Mouse (Mus musculus) midbrain, embryonic 13.5 days (tissue): Measurements from ENCODE around the gene Hspa1b. TPM values are rescaled to one million over a fixed set of nuclear protein-coding genes. Genes with fewer than 3 reads are reported as not detected.

Experiments
- ATAC-seq: fragments of 200-750 bp; cut with Nextera tagmentation; 2 replicates; pipeline ENCODE4 v1.8.0; 2017; ENCODE audit warnings: mild to moderate bottlenecking, moderate TSS enrichment, moderate library complexity
- H3K27ac ChIP-seq: fragments of 300-500 bp; sonication (generic); 2 replicates; pipeline ENCODE4 v1.5.1; 2015; ENCODE audit warnings: inconsistent platforms, mild to moderate bottlenecking, moderate library complexity
- H3K27me3 ChIP-seq: fragments of 300-500 bp; sonication (generic); 2 replicates; pipeline ENCODE4 v1.6.1; 2015; ENCODE audit warnings: mild to moderate bottlenecking, inconsistent platforms
- H3K36me3 ChIP-seq: fragments of 300-500 bp; sonication (generic); 2 replicates; pipeline ENCODE4 v1.6.1; 2015; ENCODE audit warnings: mild to moderate bottlenecking, inconsistent platforms
- H3K4me1 ChIP-seq: fragments of 300-500 bp; sonication (generic); replicated peaks from 2 replicates; pipeline ENCODE4 v1.6.1; 2015; ENCODE audit warnings: inconsistent platforms
- H3K4me2 ChIP-seq: fragments of 300-500 bp; sonication (generic); replicated peaks from 2 replicates; pipeline ENCODE4 v1.6.1; 2015; ENCODE audit warnings: moderate library complexity, mild to moderate bottlenecking, inconsistent platforms
- H3K4me3 ChIP-seq: fragments of 300-500 bp; sonication (generic); replicated peaks from 2 replicates; pipeline ENCODE4 v1.5.1; 2015; ENCODE audit warnings: mild to moderate bottlenecking, inconsistent platforms
- H3K9ac ChIP-seq: fragments of 300-500 bp; sonication (generic); replicated peaks from 2 replicates; pipeline ENCODE4 v1.6.1; 2015; ENCODE audit warnings: mild to moderate bottlenecking, inconsistent platforms
- H3K9me3 ChIP-seq: fragments of 300-500 bp; sonication (generic); 2 replicates; pipeline ENCODE4 v1.6.1; 2016; ENCODE audit warnings: mild to moderate bottlenecking, inconsistent platforms
- WGBS: fragments of 180-500 bp; shearing (Covaris S2); methylation state at CpG from one replicate; pipeline ENCODE4 v1.1.7; 2015; 5-methylcytosine and 5-hydroxymethylcytosine counted together
- polyA plus RNA-seq: library from polyadenylated mRNA; unstranded; fragments of >200 nt; fragmentation: Nextera tagmentation; extraction: Ambion mirVana; gene quantifications from 2 replicates; pipeline ENCODE4 v1.2.1, GENCODE M21; 2015

Hspa1b gene
- polyA plus RNA-seq, 1 experiment from 2014 or later: 0.11 TPM

DNA sequence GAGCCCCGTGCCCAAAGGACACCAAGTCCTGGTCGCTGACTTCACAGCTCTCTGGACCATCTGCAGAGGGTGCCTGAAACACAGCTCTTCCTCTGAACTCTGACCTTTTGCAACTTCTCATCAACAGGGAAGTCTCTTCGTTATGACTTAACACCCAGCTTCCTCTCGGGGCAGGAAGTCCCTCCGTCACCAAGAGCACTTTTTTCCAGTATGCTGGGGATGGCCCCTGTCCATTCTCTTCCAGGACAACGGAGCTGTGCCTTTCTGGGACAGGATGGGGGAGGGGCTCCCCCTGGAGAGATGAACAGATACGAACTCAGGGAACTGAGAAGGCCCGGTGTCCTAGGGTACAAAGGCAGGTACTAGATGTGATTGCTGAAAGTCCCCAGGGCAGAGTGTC lies 24.2 kb downstream of the Hspa1b start:
- Histone ChIP-seq H3K27me3 (no peaks in the 10 kb centered on the region), H3K4me3 (no peak overlapping the region), H3K4me1 (peaks cover 13% of the 10 kb centered on the region), H3K36me3 (peaks cover 21% of the 10 kb centered on the region), H3K4me2 (no peak overlapping the region), H3K27ac (no peak overlapping the region), H3K9me3 (no peaks in the 10 kb centered on the region), H3K9ac (no peak overlapping the region)
- no peak for ATAC-seq
- WGBS: 62% methylated on average over 8 of the region's 8 CpGs

DNA sequence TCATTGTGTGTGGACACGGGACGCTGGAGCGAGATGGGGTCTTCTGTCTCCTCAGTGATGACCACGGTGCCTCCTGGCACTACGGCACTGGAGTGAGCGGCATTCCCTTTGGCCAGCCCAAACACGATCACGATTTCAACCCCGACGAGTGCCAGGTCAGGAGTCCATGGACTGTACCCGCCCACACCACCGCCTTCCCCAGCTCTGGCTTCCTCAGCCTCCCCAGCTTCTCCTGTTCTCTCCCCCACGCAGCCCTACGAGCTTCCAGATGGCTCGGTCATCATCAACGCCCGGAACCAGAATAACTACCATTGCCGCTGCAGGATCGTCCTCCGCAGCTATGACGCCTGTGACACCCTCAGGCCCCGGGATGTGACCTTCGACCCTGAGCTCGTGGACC lies 25.0 kb downstream of the Hspa1b start:
- ATAC-seq: no peak
- Histone ChIP-seq H3K27ac (no peak overlapping the region), H3K36me3 (peaks cover 21% of the 10 kb centered on the region), H3K9ac (no peak overlapping the region), H3K27me3 (no peaks in the 10 kb centered on the region), H3K4me1 (peaks cover 13% of the 10 kb centered on the region), H3K4me2 (no peak overlapping the region), H3K4me3 (no peak overlapping the region), H3K9me3 (no peaks in the 10 kb centered on the region)
- WGBS: 68% methylated on average over 24 of the region's 24 CpGs

DNA sequence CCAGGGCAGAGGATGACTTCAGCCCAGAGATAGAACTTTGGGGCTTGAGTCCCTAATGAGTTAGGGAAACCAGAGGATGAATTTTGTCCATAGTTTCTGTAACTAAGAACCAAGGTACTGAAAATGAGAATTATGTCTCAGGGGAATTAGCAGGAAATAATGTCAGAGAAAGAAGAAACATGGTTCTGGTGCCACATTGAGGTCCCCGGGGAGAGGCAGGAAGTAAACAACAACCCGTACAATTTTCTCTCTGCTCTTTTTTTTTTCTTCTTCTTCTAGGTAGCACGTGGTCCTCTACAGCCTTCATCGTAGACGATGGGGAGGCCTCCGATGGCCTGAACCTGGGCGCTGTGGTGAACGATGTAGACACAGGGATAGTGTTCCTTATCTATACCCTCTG lies 26.8 kb downstream of the Hspa1b start:
- WGBS: 93% methylated on average over 8 of the region's 8 CpGs
- Histone ChIP-seq H3K9ac (peak overlapping the region; percentile 81), H3K36me3 (peaks cover 18% of the 10 kb centered on the region), H3K4me1 (peaks cover 13% of the 10 kb centered on the region), H3K27me3 (no peaks in the 10 kb centered on the region), H3K4me3 (peak overlapping the region; percentile 63), H3K27ac (no peak overlapping the region), H3K9me3 (no peaks in the 10 kb centered on the region), H3K4me2 (peak overlapping the region; percentile 94)
- ATAC-seq: no peak

DNA sequence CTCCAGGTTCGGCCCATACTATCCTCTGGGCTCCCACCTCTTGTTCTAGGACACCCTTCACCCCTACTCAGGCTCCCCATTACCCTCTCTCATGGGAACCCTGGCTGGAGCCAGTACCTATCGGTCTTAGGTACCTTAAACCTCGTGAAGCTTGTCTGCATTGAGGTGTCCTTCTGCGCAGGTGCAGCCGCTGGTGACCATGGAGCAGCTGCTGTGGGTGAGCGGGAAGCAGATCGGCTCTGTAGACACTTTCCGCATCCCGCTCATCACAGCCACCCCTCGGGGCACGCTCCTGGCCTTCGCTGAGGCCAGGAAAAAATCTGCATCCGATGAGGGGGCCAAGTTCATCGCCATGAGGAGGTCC lies 27.3 kb downstream of the Hspa1b start:
- Histone ChIP-seq H3K9me3 (no peaks in the 10 kb centered on the region), H3K9ac (peak overlapping the region; percentile 81), H3K27ac (peak overlapping the region; percentile 52), H3K4me2 (peak overlapping the region; percentile 94), H3K36me3 (peaks cover 18% of the 10 kb centered on the region), H3K4me1 (peaks cover 13% of the 10 kb centered on the region), H3K4me3 (peak overlapping the region; percentile 63), H3K27me3 (no peaks in the 10 kb centered on the region)
- WGBS: 7% methylated on average over 14 of the region's 14 CpGs
- ATAC-seq: no peak

DNA sequence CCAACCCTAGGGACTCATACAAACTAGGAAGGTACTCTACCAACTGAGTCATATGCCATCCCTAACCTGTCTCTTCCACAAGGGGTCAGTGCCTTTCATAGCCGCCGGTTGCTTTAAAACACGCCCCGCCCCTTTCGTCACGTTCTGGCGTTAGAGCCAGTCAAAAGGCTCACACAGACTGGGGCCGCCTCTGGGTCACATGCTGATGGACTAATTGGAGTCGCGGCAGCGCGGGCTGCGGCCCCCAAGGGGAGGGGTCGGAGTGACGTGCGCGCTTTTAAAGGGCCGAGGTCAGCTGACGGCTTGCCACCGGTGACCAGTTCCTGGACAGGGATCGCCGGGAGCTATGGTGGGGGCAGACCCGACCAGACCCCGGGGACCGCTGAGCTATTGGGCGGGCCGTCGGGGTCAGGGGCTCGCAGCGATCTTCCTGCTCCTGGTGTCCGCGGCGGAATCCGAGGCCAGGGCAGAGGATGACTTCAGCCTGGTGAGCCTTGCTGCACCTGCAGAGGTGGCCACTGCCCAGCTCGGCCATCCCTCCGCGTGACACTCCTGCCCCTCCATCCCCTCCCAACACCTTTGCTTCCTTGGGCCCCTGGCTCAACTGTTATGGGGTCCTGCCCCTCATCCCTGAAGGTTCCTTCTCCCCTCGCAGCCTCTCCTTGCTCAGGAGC lies 27.8 kb downstream of the Hspa1b start, which contains the start of gene Neu1:
Gene Neu1, plus strand, starts transcription at position 193 of the 674 bp plus-strand sequence.
- Histone ChIP-seq H3K27me3 (no peaks in the 10 kb centered on the region), H3K4me3 (peak within 1 kb of the TSS; percentile 63), H3K4me2 (peak within 1 kb of the TSS; percentile 94), H3K9me3 (no peaks in the 10 kb centered on the region), H3K36me3 (peaks cover 18% of the 10 kb centered on the region), H3K4me1 (peaks cover 13% of the 10 kb centered on the region), H3K9ac (peak within 1 kb of the TSS; percentile 81), H3K27ac (peak within 1 kb of the TSS; percentile 52)
- peak; percentile 98 for ATAC-seq
- 0% methylated on average over 38 of the region's 38 CpGs for WGBS

DNA sequence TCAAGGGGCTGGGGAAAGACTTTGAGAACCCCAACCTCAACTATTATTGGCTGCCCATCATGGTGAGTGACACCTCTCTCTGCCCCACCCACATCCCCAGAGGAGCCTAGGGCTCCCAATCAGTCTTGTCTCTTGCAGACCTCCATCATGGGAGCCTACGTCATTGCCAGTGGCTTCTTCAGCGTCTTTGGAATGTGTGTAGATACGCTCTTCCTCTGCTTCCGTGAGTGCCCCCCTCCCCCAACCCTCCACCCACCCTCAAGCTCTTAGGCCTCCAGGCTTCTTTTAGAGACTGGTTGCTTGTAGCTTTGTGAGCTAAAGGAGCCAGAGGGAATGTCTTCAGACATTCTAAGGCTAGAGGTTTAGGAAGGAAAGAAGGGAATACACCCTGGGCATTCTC lies 30.2 kb downstream of the Hspa1b start:
- Histone ChIP-seq H3K4me2 (no peak overlapping the region), H3K4me3 (no peak overlapping the region), H3K9ac (no peak overlapping the region), H3K27me3 (no peaks in the 10 kb centered on the region), H3K36me3 (peaks cover 3% of the 10 kb centered on the region; the same call in 1 of the 2 replicates), H3K27ac (no peak overlapping the region), H3K4me1 (peaks cover 13% of the 10 kb centered on the region), H3K9me3 (no peaks in the 10 kb centered on the region)
- WGBS: 81% methylated on average over 4 of the region's 4 CpGs
- ATAC-seq: no peak

DNA sequence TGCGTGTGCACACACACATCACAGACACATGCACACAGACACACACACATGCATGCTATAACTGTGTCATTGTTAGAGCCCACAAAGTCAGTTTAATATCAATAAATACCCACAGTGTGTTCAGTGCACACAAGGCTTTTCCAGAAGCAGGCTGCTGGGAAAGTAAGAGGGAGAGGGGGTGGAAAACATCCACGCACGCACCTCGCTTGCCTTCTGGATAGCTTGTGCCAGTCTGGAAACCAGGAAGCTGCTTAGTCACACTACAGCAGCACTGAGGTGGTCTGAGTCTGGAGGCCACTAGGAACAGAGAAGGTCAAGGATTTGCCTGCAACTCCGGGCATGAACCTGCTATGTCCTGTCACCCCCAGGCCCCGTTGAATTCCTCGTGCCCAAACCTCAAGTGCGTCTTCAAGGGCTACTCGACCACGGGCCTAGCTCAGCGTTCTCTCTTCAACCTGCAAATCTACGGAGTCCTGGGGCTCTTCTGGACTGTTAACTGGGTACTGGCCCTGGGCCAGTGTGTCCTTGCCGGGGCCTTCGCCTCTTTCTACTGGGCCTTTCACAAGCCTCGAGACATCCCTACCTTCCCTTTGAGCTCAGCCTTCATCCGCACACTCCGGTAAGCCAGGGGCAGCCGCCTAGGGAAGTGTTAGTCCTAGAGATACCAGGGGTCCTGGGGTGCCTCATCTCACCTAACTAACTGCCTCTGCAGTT lies 31.6 kb downstream of the Hspa1b start:
- H3K9me3 ChIP-seq: no peaks in the 10 kb centered on the region

DNA sequence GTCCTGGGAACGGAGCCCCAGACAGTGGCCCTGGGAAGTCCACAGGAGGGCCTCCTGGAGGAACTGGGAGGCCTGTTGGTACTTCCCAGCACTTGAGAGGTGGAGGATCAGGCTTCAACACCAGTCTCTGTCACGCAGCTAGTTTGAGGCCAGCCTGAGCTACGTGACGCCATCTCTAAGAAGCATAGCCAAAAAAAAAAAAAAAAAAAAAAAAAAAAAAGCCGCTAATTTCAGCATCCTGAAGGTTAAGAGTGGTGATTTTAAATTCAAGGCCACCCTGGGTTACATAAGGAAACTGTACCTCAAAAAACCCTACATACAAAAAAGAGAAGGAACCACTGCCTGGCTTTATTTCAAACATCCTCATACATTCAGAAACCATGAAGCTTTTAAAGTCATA lies 34.8 kb downstream of the Hspa1b start:
- no peaks in the 10 kb centered on the region for H3K36me3 ChIP-seq
- H3K27ac ChIP-seq: no peak overlapping the region
- ATAC-seq: no peak
- H3K9ac ChIP-seq: no peak overlapping the region
- H3K27me3 ChIP-seq: no peaks in the 10 kb centered on the region
- no peak overlapping the region for H3K4me2 ChIP-seq
- H3K9me3 ChIP-seq: no peaks in the 10 kb centered on the region
- no peaks in the 10 kb centered on the region for H3K4me1 ChIP-seq
- no peak overlapping the region for H3K4me3 ChIP-seq
- WGBS: 70% methylated on average over 5 of the region's 5 CpGs

More for the DNA sequence above, 31.6 kb downstream of the Hspa1b start:
- no peak overlapping the region for H3K4me3 ChIP-seq
- H3K36me3 ChIP-seq: no peaks in the 10 kb centered on the region
- WGBS: 85% methylated on average over 18 of the region's 18 CpGs
- no peak overlapping the region for H3K4me2 ChIP-seq
- no peak overlapping the region for H3K9ac ChIP-seq
- H3K27ac ChIP-seq: no peak overlapping the region
- H3K4me1 ChIP-seq: peaks cover 12% of the 10 kb centered on the region
- no peak for ATAC-seq
- H3K27me3 ChIP-seq: no peaks in the 10 kb centered on the region

DNA sequence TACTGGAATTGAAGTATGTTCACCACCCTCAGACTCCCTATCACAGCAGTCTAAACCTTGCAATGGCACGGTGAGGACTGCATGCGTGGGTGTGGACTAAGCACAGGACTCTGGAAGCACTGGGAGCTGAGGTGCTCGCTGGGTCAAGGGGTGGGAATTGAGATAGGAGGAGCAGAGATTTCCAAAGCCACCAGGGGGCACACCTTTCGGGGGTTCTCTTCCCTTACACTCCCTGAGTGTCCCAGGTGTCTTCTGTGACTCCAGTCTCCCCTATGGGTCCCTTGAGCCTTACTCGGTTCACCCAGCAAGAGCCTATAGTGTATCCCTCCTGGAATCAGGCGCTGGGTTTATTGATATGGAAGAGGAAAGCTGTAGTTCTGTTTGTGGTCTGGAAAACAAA lies 36.1 kb downstream of the Hspa1b start:
- no peaks in the 10 kb centered on the region for H3K36me3 ChIP-seq
- no peaks in the 10 kb centered on the region for H3K4me1 ChIP-seq
- no peak for ATAC-seq
- H3K9ac ChIP-seq: no peak overlapping the region; the same call in 1 of the 2 replicates
- H3K27me3 ChIP-seq: no peaks in the 10 kb centered on the region
- no peak overlapping the region for H3K4me3 ChIP-seq
- no peak overlapping the region for H3K27ac ChIP-seq
- no peaks in the 10 kb centered on the region for H3K9me3 ChIP-seq
- WGBS: 48% methylated on average over 6 of the region's 6 CpGs
- no peak overlapping the region for H3K4me2 ChIP-seq

DNA sequence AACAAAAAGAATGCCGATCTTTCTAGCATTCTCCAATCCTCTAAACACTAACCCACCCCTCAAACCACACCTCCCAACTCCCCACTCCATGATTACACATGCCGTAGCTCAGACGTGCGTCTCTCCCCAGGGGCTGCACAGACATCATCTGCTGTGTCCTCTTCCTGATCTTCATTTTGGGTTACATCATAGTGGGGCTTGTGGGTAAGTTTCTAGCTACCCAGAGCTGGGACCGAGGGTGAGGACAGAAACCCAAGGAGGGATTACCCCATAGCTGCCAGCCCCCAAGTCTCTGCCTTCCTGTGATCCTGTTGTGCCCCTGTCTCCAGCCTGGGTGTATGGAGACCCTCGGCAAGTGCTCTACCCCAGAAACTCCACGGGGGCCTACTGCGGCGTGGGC lies 41.9 kb downstream of the Hspa1b start:
- Histone ChIP-seq H3K9me3 (no peaks in the 10 kb centered on the region), H3K27ac (no peak overlapping the region), H3K27me3 (no peaks in the 10 kb centered on the region), H3K4me3 (no peak overlapping the region), H3K4me1 (no peaks in the 10 kb centered on the region), H3K4me2 (no peak overlapping the region), H3K36me3 (peaks cover 20% of the 10 kb centered on the region), H3K9ac (no peak overlapping the region)
- ATAC-seq: no peak
- WGBS: 84% methylated on average over 9 of the region's 9 CpGs

DNA sequence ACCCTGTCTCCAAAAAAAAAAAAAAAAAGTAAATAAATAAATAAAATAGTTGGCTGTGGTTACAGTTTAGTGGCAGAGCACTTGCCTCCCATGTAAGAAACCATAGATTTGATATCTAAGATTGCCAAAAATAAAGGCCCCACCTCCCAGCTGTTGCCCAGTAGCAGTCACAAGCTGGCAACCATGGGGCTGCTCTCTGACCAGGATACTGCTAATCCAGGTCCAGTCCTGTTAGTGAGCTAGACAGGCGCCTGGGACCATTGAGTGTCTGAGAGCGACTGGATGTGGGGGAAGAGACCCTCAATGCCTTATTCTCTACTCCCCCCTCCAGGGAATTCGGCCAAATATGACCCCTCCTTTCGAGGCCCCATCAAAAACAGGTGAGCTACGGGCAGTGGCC lies 42.7 kb downstream of the Hspa1b start:
- ATAC-seq: no peak
- Histone ChIP-seq H3K27me3 (no peaks in the 10 kb centered on the region), H3K36me3 (peaks cover 29% of the 10 kb centered on the region), H3K27ac (no peak overlapping the region), H3K9me3 (no peaks in the 10 kb centered on the region), H3K4me1 (no peaks in the 10 kb centered on the region), H3K4me2 (no peak overlapping the region), H3K4me3 (no peak overlapping the region), H3K9ac (no peak overlapping the region)
- 83% methylated on average over 5 of the region's 5 CpGs for WGBS

DNA sequence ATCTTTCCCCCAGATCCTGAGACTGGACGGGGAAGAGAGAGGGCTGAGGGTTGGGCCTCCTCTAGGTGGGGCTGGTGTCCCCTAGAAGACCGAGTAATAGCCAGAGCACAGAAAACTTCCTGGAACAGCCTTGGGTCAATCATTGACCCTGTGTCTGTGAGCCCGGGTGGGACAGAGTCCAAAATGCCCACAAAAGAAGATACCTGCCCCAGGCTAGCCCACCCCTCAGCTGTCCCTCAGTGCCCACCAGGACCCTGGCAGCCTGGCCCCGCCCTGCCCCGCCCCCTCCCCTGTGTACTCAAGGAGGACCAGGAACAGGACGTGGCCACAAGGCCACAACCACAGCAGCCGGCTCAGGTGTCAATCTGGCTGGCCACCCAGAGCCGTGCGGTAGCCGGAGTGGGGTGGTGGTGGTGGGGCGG lies 43.6 kb downstream of the Hspa1b start:
- Histone ChIP-seq H3K4me2 (no peak overlapping the region), H3K4me3 (no peak overlapping the region), H3K36me3 (peaks cover 38% of the 10 kb centered on the region), H3K9ac (peak overlapping the region; percentile 32; the same call in 1 of the 2 replicates), H3K9me3 (no peaks in the 10 kb centered on the region), H3K27me3 (no peaks in the 10 kb centered on the region), H3K27ac (no peak overlapping the region), H3K4me1 (no peaks in the 10 kb centered on the region)
- no peak for ATAC-seq
- WGBS: 24% methylated on average over 11 of the region's 11 CpGs
